Mouse (Mus musculus): ENCODE results near the gene Medag. TPM values are rescaled to one million over a fixed set of nuclear protein-coding genes. Genes with fewer than 3 reads are reported as not detected.

Gene Medag
- total RNA-seq, 1 experiment from 2014 or later, result not detected

- ATAC-seq (replicated peaks; ENCODE audit: insufficient number of reproducible peaks, low FRiP score, low TSS enrichment, poor library complexity, severe bottlenecking), result no peak
These were observed 3.0 kb downstream of the Medag start for GRCm38 (mm10) chr5:149414369-149415167.

DNA sequence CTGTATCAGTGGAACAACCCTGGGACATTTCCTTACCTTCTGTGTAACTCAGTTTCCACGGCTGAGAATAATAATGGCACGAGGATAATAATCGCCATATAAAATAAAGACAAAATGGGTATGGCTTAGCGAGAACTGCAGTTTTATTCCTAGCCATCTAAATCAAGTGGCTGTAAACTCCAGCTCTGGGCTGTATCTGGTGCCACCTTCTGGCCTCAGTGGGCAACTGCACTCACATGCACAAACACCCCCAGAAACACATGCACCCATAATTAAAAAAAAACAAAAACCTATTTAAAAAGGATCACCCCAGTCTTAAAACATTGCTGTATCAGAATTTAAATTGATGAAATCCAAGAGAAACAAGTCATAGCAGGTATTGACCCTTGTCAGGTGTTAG, 5.8 kb downstream of the Medag start:
- ATAC-seq (replicated peaks; ENCODE audit: insufficient number of reproducible peaks, low FRiP score, low TSS enrichment, poor library complexity, severe bottlenecking), result no peak

GRCm38 (mm10) chr5:149426525-149426924, 15.0 kb downstream of the Medag start:
- ATAC-seq (replicated peaks; ENCODE audit: insufficient number of reproducible peaks, low FRiP score, low TSS enrichment, poor library complexity, severe bottlenecking), result no peak

- ATAC-seq (replicated peaks; ENCODE audit: insufficient number of reproducible peaks, low FRiP score, low TSS enrichment, poor library complexity, severe bottlenecking), result no peak
These were observed 15.9 kb downstream of the Medag start for GRCm38 (mm10) chr5:149427277-149428060.

- 0 out of 2 replicates have a peak, but pooled peaks have one; percentile 22 for ATAC-seq (replicated peaks; ENCODE audit: insufficient number of reproducible peaks, low FRiP score, low TSS enrichment, poor library complexity, severe bottlenecking)
These were observed 16.8 kb downstream of the Medag start for GRCm38 (mm10) chr5:149428347-149428746.

- ATAC-seq (replicated peaks; ENCODE audit: insufficient number of reproducible peaks, low FRiP score, low TSS enrichment, poor library complexity, severe bottlenecking), result no peak
These were observed 17.3 kb downstream of the Medag start for GRCm38 (mm10) chr5:149428810-149429255.

DNA sequence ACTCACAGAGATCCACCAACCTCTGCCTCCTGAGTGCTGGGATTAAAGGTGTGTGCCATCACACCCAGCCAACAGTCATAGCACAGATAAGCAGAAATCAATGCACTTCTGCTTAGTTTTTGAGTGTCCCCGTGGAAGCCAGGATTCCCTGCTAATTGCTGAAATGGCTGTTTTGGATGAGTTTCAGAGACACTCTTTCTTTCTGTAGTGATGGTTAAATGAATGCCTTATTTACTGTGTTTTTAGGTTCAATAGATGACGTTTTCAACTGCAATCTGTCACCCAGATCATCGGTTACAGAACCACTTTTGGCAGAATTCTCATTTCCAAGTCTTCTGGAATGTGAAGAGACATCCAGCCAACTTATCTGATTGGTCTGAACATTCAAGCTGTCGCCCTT, 18.0 kb downstream of the Medag start:
- no peak for ATAC-seq (replicated peaks; ENCODE audit: insufficient number of reproducible peaks, low FRiP score, low TSS enrichment, poor library complexity, severe bottlenecking)

DNA sequence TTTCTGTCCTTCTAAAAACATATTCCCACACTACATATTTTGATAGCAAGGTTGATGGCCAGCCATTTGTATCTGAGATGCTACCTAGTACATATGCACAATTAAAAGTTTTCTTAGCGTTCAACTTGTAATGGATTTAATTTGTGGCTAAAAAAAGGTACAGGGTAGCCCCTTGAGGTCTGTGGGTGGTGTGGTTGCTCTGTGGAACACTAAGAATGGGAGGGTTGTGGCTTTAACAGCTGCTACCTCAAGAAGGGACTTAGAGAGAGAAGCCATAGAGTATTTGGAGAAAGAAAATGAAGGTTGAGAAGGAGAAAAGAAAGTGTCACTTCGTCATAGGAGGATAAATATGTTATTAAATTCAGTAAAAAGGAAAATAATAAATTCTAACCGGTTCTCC, 19.4 kb downstream of the Medag start:
- no peak for ATAC-seq (replicated peaks; ENCODE audit: insufficient number of reproducible peaks, low FRiP score, low TSS enrichment, poor library complexity, severe bottlenecking)

GRCm38 (mm10) chr5:149433618-149434017, 22.1 kb downstream of the Medag start:
- no peak for ATAC-seq (replicated peaks; ENCODE audit: insufficient number of reproducible peaks, low FRiP score, low TSS enrichment, poor library complexity, severe bottlenecking)

DNA sequence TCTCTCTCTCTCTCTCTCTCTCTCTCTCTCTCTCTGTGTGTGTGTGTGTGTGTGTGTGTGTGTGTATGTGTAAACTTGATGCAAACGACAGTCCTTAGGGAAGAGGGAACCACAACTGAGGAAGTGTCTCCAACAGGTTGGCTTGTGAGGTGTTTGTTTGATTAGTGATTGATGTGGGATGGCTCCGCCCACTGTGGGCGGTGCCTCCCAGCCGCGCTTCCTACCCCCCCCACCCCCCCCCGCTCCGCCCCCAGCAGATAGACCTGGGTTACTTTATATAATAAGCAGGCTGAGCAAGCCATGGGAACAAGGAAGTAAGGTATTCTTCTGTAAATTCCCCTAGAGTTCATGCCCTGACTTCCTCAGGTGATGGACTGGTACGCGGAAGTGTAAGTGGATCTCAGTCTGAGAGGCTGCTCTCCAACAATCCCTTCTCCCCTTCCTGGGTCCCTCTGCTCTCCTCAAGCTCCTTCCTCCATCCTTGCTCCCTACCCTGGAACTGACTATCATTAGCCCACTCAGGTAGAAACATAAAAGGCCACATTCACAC, 22.7 kb downstream of the Medag start:
- ATAC-seq (replicated peaks; ENCODE audit: insufficient number of reproducible peaks, low FRiP score, low TSS enrichment, poor library complexity, severe bottlenecking), result no peak

DNA sequence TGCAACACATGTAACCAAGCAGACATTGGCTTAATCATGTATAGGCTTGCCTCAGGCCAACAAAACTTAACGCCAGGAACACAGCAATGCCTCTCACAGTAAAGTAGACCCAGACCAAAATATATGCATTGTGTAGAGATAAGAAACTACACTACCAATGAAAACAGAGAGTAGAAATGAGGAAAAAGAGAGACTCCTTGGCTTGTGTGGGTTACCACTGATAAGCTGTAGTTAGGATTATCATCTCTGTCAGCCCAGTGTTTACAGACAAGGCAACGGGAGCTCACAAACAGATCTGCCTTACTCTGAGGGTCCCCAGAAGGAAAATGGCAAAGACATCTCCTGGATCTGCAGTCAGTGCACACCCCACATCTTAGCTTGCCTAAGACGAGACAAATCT, 25.0 kb downstream of the Medag start:
- ATAC-seq (replicated peaks; ENCODE audit: insufficient number of reproducible peaks, low FRiP score, low TSS enrichment, poor library complexity, severe bottlenecking), result no peak

- no peak for ATAC-seq (replicated peaks; ENCODE audit: insufficient number of reproducible peaks, low FRiP score, low TSS enrichment, poor library complexity, severe bottlenecking)
These were observed 25.6 kb downstream of the Medag start for GRCm38 (mm10) chr5:149437150-149437549.

DNA sequence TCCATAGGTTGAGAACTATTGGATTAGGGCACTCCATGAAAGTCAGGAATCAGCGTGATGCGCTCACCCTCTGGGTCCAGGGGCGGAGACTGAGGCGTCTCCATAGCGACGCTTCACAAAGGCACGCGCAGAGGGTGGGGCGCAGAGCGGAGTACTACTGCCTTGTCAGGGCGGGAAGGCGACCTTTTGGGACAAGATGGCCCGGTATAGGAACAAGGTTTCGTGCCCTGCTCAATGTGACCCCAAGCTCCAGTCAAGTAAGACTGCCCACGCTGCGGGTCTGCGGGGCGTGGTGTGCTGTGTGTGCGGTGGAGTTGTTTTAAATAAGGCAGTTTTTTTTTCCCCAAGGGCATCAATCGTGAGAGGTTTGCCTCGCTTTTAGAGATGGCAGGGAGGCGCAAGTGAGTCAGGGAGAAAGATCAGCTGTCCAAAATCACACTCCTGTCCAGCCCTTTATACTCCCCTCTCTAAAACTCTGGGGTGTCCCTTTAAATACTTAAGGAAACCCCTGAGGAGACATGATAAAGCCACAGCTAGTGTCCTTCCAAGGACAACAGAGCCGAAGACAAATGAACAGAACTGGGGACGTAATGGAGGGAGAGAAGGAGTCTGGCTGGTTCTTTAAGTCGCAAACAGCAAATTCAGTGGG, 28.1 kb downstream of the Medag start, which contains the start of gene Tex26:
Gene Tex26, plus strand, starts transcription at position 130 of the 649 bp plus-strand sequence.
- no peak for ATAC-seq (replicated peaks; ENCODE audit: insufficient number of reproducible peaks, low FRiP score, low TSS enrichment, poor library complexity, severe bottlenecking)

- no peak for ATAC-seq (replicated peaks; ENCODE audit: insufficient number of reproducible peaks, low FRiP score, low TSS enrichment, poor library complexity, severe bottlenecking)
These were observed 28.6 kb downstream of the Medag start for GRCm38 (mm10) chr5:149440180-149440573.

GRCm38 (mm10) chr5:149441646-149442276, 30.2 kb downstream of the Medag start:
- ATAC-seq (replicated peaks; ENCODE audit: insufficient number of reproducible peaks, low FRiP score, low TSS enrichment, poor library complexity, severe bottlenecking), result no peak

- ATAC-seq (replicated peaks; ENCODE audit: insufficient number of reproducible peaks, low FRiP score, low TSS enrichment, poor library complexity, severe bottlenecking), result no peak
These were observed 30.7 kb downstream of the Medag start for GRCm38 (mm10) chr5:149442277-149442660.

DNA sequence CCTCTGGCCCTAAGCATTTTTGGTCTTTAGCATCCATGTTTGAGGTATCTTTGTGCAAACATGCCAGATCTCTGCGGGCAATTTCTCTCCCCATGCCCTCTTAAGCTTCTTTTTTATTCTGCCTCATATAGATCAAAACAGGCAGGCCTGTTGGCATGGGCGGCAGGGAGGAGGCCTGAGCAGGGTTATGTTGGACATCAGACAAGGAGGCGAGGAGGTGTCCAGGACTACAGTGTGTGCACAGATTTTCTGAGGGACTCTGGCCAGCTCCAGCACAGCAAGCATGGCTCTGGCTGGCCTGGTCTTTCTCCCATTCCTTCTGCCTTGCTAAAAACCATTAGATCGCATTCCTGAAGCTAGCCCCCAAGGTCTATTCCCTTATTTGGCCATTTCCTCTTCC, 32.9 kb downstream of the Medag start:
- no peak for ATAC-seq (replicated peaks; ENCODE audit: insufficient number of reproducible peaks, low FRiP score, low TSS enrichment, poor library complexity, severe bottlenecking)

DNA sequence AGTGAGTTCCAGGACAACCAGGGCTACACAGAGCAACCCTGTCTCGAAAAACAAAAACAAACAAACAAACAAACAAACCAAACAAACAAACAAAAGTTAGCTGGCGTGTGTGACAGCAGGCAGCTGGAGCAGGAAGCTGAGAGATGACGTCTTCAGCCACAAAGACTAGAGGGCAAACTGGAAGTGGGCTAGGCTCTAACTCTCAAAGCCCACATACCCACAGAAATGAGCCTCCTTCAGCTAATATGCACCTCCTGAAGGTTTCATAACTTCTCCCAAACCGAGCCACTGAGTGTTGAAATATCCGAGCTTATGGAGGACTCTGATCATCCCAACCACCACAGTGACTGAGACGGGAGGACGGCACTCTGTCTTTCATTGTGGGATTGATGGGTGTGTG, 34.9 kb downstream of the Medag start:
- ATAC-seq (replicated peaks; ENCODE audit: insufficient number of reproducible peaks, low FRiP score, low TSS enrichment, poor library complexity, severe bottlenecking), result no peak

- no peak for ATAC-seq (replicated peaks; ENCODE audit: insufficient number of reproducible peaks, low FRiP score, low TSS enrichment, poor library complexity, severe bottlenecking)
These were observed 36.2 kb downstream of the Medag start for GRCm38 (mm10) chr5:149447733-149448132.

Measured in monocyte, adult 5-6 weeks (primary cell).